Mouse (Mus musculus) forebrain, embryonic 16.5 days (tissue): Measurements from ENCODE around the gene Pex14. TPM values are rescaled to one million over a fixed set of nuclear protein-coding genes. Genes with fewer than 3 reads are reported as not detected.

ENCODE experiments used
- ATAC-seq: fragments of 200-750 bp; cut with Nextera tagmentation; 2 replicates; pipeline ENCODE4 v1.8.0; 2017; ENCODE audit warnings: mild to moderate bottlenecking, moderate library complexity
- H3K27ac ChIP-seq: fragments of 300-500 bp; sonication (generic); 2 replicates; pipeline ENCODE4 v1.5.1; 2014; ENCODE audit warnings: low read length, control low read depth
- H3K27me3 ChIP-seq: fragments of 300-500 bp; sonication (generic); replicated peaks from 2 replicates; pipeline ENCODE4 v1.6.1; 2014; ENCODE audit warnings: low read length; ENCODE audit not compliant: control insufficient read depth, insufficient read depth
- H3K36me3 ChIP-seq: fragments of 300-500 bp; sonication (generic); 2 replicates; pipeline ENCODE4 v1.6.1; 2014; ENCODE audit not compliant: control insufficient read depth, insufficient read depth
- H3K4me1 ChIP-seq: fragments of 300-500 bp; sonication (generic); replicated peaks from 2 replicates; pipeline ENCODE4 v1.6.1; 2014; ENCODE audit warnings: low read length; ENCODE audit not compliant: control insufficient read depth, insufficient read depth
- H3K4me2 ChIP-seq: fragments of 300-500 bp; sonication (generic); 2 replicates; pipeline ENCODE4 v1.6.1; 2014; ENCODE audit warnings: mild to moderate bottlenecking, low read length, control low read depth
- H3K4me3 ChIP-seq: fragments of 300-500 bp; sonication (generic); replicated peaks from 2 replicates; pipeline ENCODE4 v1.5.1; 2014; ENCODE audit warnings: mild to moderate bottlenecking, low read length, control low read depth
- H3K9ac ChIP-seq: fragments of 300-500 bp; sonication (generic); replicated peaks from 2 replicates; pipeline ENCODE4 v1.6.1; 2014; ENCODE audit warnings: low read depth, low read length, control low read depth
- H3K9me3 ChIP-seq: fragments of 300-500 bp; sonication (generic); 2 replicates; pipeline ENCODE4 v1.6.1; 2016; ENCODE audit warnings: low read length; ENCODE audit not compliant: control insufficient read depth
- WGBS: fragments of 180-500 bp; shearing (Covaris S2); extraction: QIAGEN DNeasy Blood & Tissue Kit; methylation state at CpG from one replicate; pipeline ENCODE4 v1.1.7; 2014; 5-methylcytosine and 5-hydroxymethylcytosine counted together
- polyA plus RNA-seq: library from polyadenylated mRNA; unstranded; fragments of >200 nt; fragmentation: Nextera tagmentation; extraction: Ambion mirVana; gene quantifications from 2 replicates; pipeline ENCODE4 v1.2.1, GENCODE M21; 2015

The Pex14 gene
- polyA plus RNA-seq, 1 experiment from 2014 or later = 56.9 TPM

- no peaks in the 10 kb centered on the region for H3K36me3 ChIP-seq
- peak; percentile 86 for ATAC-seq
- WGBS = 6% methylated on average over 25 of the region's 25 CpGs
- H3K27ac ChIP-seq = no peak overlapping the region
- no peak overlapping the region for H3K4me3 ChIP-seq
- peak overlapping the region; percentile 36 for H3K4me2 ChIP-seq
- no peaks in the 10 kb centered on the region for H3K9me3 ChIP-seq
- peaks cover 16% of the 10 kb centered on the region for H3K4me1 ChIP-seq
- peaks cover 4% of the 10 kb centered on the region; the same call in 1 of the 2 replicates for H3K27me3 ChIP-seq
- peak overlapping the region; percentile 47 for H3K9ac ChIP-seq
Measured at GRCm38 (mm10) chr4:148940674-148941211, 158.9 kb downstream of the Pex14 start.

- Histone ChIP-seq H3K4me2 (no peak overlapping the region), H3K4me1 (peaks cover 20% of the 10 kb centered on the region), H3K27me3 (peaks cover 4% of the 10 kb centered on the region; the same call in 1 of the 2 replicates), H3K9ac (no peak overlapping the region), H3K9me3 (no peaks in the 10 kb centered on the region), H3K36me3 (no peaks in the 10 kb centered on the region), H3K4me3 (no peak overlapping the region), H3K27ac (no peak overlapping the region)
- 85% methylated on average over 26 of the region's 26 CpGs for WGBS
- ATAC-seq = no peak
Measured at GRCm38 (mm10) chr4:148938546-148938945, 161.1 kb downstream of the Pex14 start.

GRCm38 (mm10) chr4:148936727-148937126 lies 162.9 kb downstream of the Pex14 start:
- no peak overlapping the region for H3K4me2 ChIP-seq
- H3K4me1 ChIP-seq = peaks cover 20% of the 10 kb centered on the region
- no peak overlapping the region for H3K9ac ChIP-seq
- H3K4me3 ChIP-seq = no peak overlapping the region
- H3K27ac ChIP-seq = no peak overlapping the region
- no peaks in the 10 kb centered on the region for H3K36me3 ChIP-seq
- no peaks in the 10 kb centered on the region for H3K9me3 ChIP-seq
- 91% methylated on average over 12 of the region's 12 CpGs for WGBS
- ATAC-seq = no peak
- H3K27me3 ChIP-seq = 0 out of 2 replicates have a peak, but pooled peaks cover 4% of the 10 kb centered on the region

GRCm38 (mm10) chr4:148936111-148936510 lies 163.6 kb downstream of the Pex14 start:
- WGBS = 89% methylated on average over 12 of the region's 12 CpGs

GRCm38 (mm10) chr4:148935211-148935610 lies 164.5 kb downstream of the Pex14 start:
- H3K4me1 ChIP-seq = peaks cover 17% of the 10 kb centered on the region
- no peak overlapping the region for H3K27ac ChIP-seq
- H3K9ac ChIP-seq = no peak overlapping the region
- WGBS = 48% methylated on average over 13 of the region's 13 CpGs
- H3K4me3 ChIP-seq = no peak overlapping the region
- 0 out of 2 replicates have a peak, but pooled peaks cover 3% of the 10 kb centered on the region for H3K27me3 ChIP-seq
- H3K36me3 ChIP-seq = no peaks in the 10 kb centered on the region
- peak; percentile 66 for ATAC-seq
- H3K4me2 ChIP-seq = no peak overlapping the region
- H3K9me3 ChIP-seq = no peaks in the 10 kb centered on the region

More at GRCm38 (mm10) chr4:148936111-148936510, 163.6 kb downstream of the Pex14 start:
- Histone ChIP-seq H3K36me3 (no peaks in the 10 kb centered on the region), H3K27ac (no peak overlapping the region), H3K9me3 (no peaks in the 10 kb centered on the region), H3K4me1 (peaks cover 17% of the 10 kb centered on the region), H3K27me3 (0 out of 2 replicates have a peak, but pooled peaks cover 4% of the 10 kb centered on the region), H3K9ac (no peak overlapping the region), H3K4me2 (no peak overlapping the region), H3K4me3 (no peak overlapping the region)
- no peak for ATAC-seq

- no peaks in the 10 kb centered on the region for H3K36me3 ChIP-seq
- WGBS = 91% methylated on average over 13 of the region's 13 CpGs
Measured at GRCm38 (mm10) chr4:148933109-148933508, 166.6 kb downstream of the Pex14 start.

GRCm38 (mm10) chr4:148930721-148931229 lies 168.9 kb downstream of the Pex14 start:
- H3K27ac ChIP-seq = no peak overlapping the region
- H3K4me3 ChIP-seq = no peak overlapping the region
- H3K4me2 ChIP-seq = no peak overlapping the region
- WGBS = 61% methylated on average over 9 of the region's 9 CpGs
- H3K27me3 ChIP-seq = peaks cover 5% of the 10 kb centered on the region; the same call in 1 of the 2 replicates
- peaks cover 22% of the 10 kb centered on the region for H3K4me1 ChIP-seq
- no peaks in the 10 kb centered on the region for H3K36me3 ChIP-seq
- no peak overlapping the region for H3K9ac ChIP-seq
- no peak for ATAC-seq
- no peaks in the 10 kb centered on the region for H3K9me3 ChIP-seq

More at GRCm38 (mm10) chr4:148933109-148933508, 166.6 kb downstream of the Pex14 start:
- H3K9me3 ChIP-seq = no peaks in the 10 kb centered on the region
- H3K4me2 ChIP-seq = no peak overlapping the region
- ATAC-seq = no peak
- H3K9ac ChIP-seq = no peak overlapping the region
- H3K4me1 ChIP-seq = peaks cover 18% of the 10 kb centered on the region
- no peak overlapping the region for H3K4me3 ChIP-seq
- no peaks in the 10 kb centered on the region for H3K27me3 ChIP-seq
- H3K27ac ChIP-seq = no peak overlapping the region

GRCm38 (mm10) chr4:148928876-148929275 lies 170.8 kb downstream of the Pex14 start:
- H3K4me2 ChIP-seq = no peak overlapping the region
- H3K36me3 ChIP-seq = no peaks in the 10 kb centered on the region
- no peak overlapping the region for H3K4me3 ChIP-seq
- H3K27me3 ChIP-seq = peaks cover 10% of the 10 kb centered on the region; the same call in 1 of the 2 replicates
- no peak for ATAC-seq
- no peaks in the 10 kb centered on the region for H3K9me3 ChIP-seq
- H3K4me1 ChIP-seq = peaks cover 20% of the 10 kb centered on the region
- WGBS = 86% methylated on average over 16 of the region's 16 CpGs
- no peak overlapping the region for H3K27ac ChIP-seq
- no peak overlapping the region for H3K9ac ChIP-seq

- H3K27ac ChIP-seq = no peak overlapping the region
- H3K9ac ChIP-seq = no peak overlapping the region
- WGBS = 76% methylated on average over 9 of the region's 9 CpGs
- no peaks in the 10 kb centered on the region for H3K36me3 ChIP-seq
- H3K4me3 ChIP-seq = no peak overlapping the region
- no peak overlapping the region for H3K4me2 ChIP-seq
- no peak for ATAC-seq
- H3K9me3 ChIP-seq = no peaks in the 10 kb centered on the region
- H3K4me1 ChIP-seq = peaks cover 21% of the 10 kb centered on the region
- H3K27me3 ChIP-seq = peaks cover 10% of the 10 kb centered on the region; the same call in 1 of the 2 replicates
Measured at GRCm38 (mm10) chr4:148928316-148928715, 171.4 kb downstream of the Pex14 start.
